ENCODE assay signal across 22 mouse cellular contexts in the genomic region with DNA sequence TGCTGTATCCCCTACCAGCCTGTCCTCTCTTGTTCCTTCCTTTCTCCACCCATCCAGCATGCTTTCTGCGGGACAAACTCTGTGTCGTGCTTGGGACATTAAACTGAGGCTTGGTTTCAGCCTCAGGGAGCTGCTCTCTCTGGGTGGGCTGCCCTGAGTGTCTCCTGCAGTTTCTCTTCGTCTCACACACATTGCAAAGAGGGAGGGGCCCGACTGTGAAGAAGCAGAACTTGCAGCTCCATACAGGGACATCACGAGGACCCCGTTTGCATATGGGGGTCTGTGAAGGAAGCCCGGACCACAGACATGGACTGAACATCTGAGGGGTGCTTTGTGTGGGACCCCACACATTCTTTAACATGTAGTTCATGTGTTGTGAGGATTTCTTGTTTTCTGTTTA.
DNase-seq lines count a peak whose midpoint lies in the region; ATAC-seq and TF ChIP-seq lines count a peak whose summit lies in the region.
"Had no signal": no experiment of that assay in that cellular context is flagged by ENCODE, and none has a peak within 500 bp of the region (broad histone marks: within the 10 kb centered on the region; RNA-seq: fewer than 3 reads in every experiment).

No protein-coding gene starts in this region.

- no peak overlapping the region for H3K27ac ChIP-seq in limb, embryonic 12.5 days
- H3K27ac ChIP-seq in limb, embryonic 10.5 days, result no peak overlapping the region
- no peak overlapping the region for H3K27ac ChIP-seq in lung, embryonic 14.5 days (ENCODE audit: low read depth)
- H3K27ac ChIP-seq in lung, embryonic 15.5 days, result no peak overlapping the region
- H3K27ac ChIP-seq in lung, embryonic 16.5 days (ENCODE audit: low read length), result no peak overlapping the region

- H3K4me2 ChIP-seq in limb, embryonic 12.5 days, result no peak overlapping the region
- no peak overlapping the region for H3K4me2 ChIP-seq in lung, embryonic 14.5 days
- no peak overlapping the region for H3K4me2 ChIP-seq in lung, embryonic 15.5 days
- H3K4me2 ChIP-seq in lung, embryonic 16.5 days (ENCODE audit: low read depth, low read length), result no peak overlapping the region

- no peak overlapping the region for H3K9ac ChIP-seq in limb, embryonic 12.5 days (replicated peaks)
- no peak overlapping the region for H3K9ac ChIP-seq in lung, embryonic 14.5 days
- H3K9ac ChIP-seq in lung, embryonic 15.5 days, result no peak overlapping the region
- no peak overlapping the region for H3K9ac ChIP-seq in lung, embryonic 16.5 days (ENCODE audit: low read length)

- peaks cover 4% of the 10 kb centered on the region; the same call in 1 of the 2 replicates for H3K9me3 ChIP-seq in limb, embryonic 12.5 days
- H3K9me3 ChIP-seq in limb, embryonic 10.5 days (replicated peaks), result no peaks in the 10 kb centered on the region
- H3K9me3 ChIP-seq in lung, embryonic 14.5 days (ENCODE audit: low read depth, low read length), result no peaks in the 10 kb centered on the region
- H3K9me3 ChIP-seq in lung, embryonic 15.5 days, result no peaks in the 10 kb centered on the region
- no peaks in the 10 kb centered on the region for H3K9me3 ChIP-seq in lung, embryonic 16.5 days (ENCODE audit: control insufficient read depth, low read length)

- peaks cover 6% of the 10 kb centered on the region; the same call in 1 of the 2 replicates for H3K27me3 ChIP-seq in limb, embryonic 12.5 days
- H3K27me3 ChIP-seq in limb, embryonic 10.5 days (ENCODE audit: low read depth, poor library complexity, severe bottlenecking), result peaks cover 17% of the 10 kb centered on the region
- no peaks in the 10 kb centered on the region for H3K27me3 ChIP-seq in lung, embryonic 14.5 days (ENCODE audit: insufficient read depth, low read length)
- H3K27me3 ChIP-seq in lung, embryonic 15.5 days, result peaks cover 7% of the 10 kb centered on the region
- H3K27me3 ChIP-seq in lung, embryonic 16.5 days (ENCODE audit: control insufficient read depth, insufficient read depth, low read depth, low read length), result no peaks in the 10 kb centered on the region
- H3K27me3 ChIP-seq: CH12.LX, Patski had no signal

- WGBS in limb, embryonic 12.5 days, result 59% methylated on average over 7 of the region's 7 CpGs
- WGBS in limb, embryonic 10.5 days, result 72% methylated on average over 7 of the region's 7 CpGs
- WGBS in lung, embryonic 14.5 days, result 42% methylated on average over 7 of the region's 7 CpGs
- WGBS in lung, embryonic 15.5 days, result 40% methylated on average over 7 of the region's 7 CpGs
- 40% methylated on average over 7 of the region's 7 CpGs for WGBS in lung, embryonic 16.5 days
- WGBS in lung, adult 2 months, result 57% methylated on average over 7 of the region's 7 CpGs

- no peak overlapping the region for H3K4me3 ChIP-seq in limb, embryonic 12.5 days (replicated peaks)
- no peak overlapping the region for H3K4me3 ChIP-seq in limb, embryonic 10.5 days
- H3K4me3 ChIP-seq in lung, embryonic 14.5 days (ENCODE audit: low read depth, low read length), result no peak overlapping the region
- no peak overlapping the region for H3K4me3 ChIP-seq in lung, embryonic 15.5 days
- no peak overlapping the region for H3K4me3 ChIP-seq in lung, embryonic 16.5 days (ENCODE audit: low read length)
- no peak overlapping the region for H3K4me3 ChIP-seq in lung, adult 2 months (replicated peaks; ENCODE audit: extremely low read depth, low read depth, low read length)

- H3K4me1 ChIP-seq in limb, embryonic 12.5 days (replicated peaks), result 0 out of 2 replicates have a peak, but pooled peaks cover 2% of the 10 kb centered on the region
- 0 out of 2 replicates have a peak, but pooled peaks cover 3% of the 10 kb centered on the region for H3K4me1 ChIP-seq in limb, embryonic 10.5 days
- no peaks in the 10 kb centered on the region for H3K4me1 ChIP-seq in lung, embryonic 14.5 days (ENCODE audit: insufficient read depth)
- H3K4me1 ChIP-seq in lung, embryonic 15.5 days, result no peaks in the 10 kb centered on the region
- no peaks in the 10 kb centered on the region for H3K4me1 ChIP-seq in lung, embryonic 16.5 days (replicated peaks; ENCODE audit: control insufficient read depth, insufficient read depth, low read length)
- H3K4me1 ChIP-seq in lung, adult 2 months (ENCODE audit: control insufficient read depth, insufficient read depth, low read length), result no peaks in the 10 kb centered on the region

- no peak for TF ChIP-seq POLR2A in lung, adult 2 months (IDR thresholded peaks at IDR 0.05; ENCODE audit: borderline replicate concordance, extremely low read depth, low read depth, low read length)

- no peaks in the 10 kb centered on the region for H3K36me3 ChIP-seq in limb, embryonic 12.5 days
- H3K36me3 ChIP-seq in limb, embryonic 10.5 days, result no peaks in the 10 kb centered on the region
- H3K36me3 ChIP-seq in lung, embryonic 14.5 days (ENCODE audit: insufficient read depth), result no peaks in the 10 kb centered on the region
- no peaks in the 10 kb centered on the region for H3K36me3 ChIP-seq in lung, embryonic 15.5 days
- no peaks in the 10 kb centered on the region for H3K36me3 ChIP-seq in lung, embryonic 16.5 days (ENCODE audit: control insufficient read depth, insufficient read depth, low read length)
- H3K36me3 ChIP-seq: G1E had no signal

- DNase-seq in limb, embryonic 10.5 days (ENCODE audit: low spot score), result no peak
- peak; percentile 47 for DNase-seq in lung, embryonic 14.5 days
- no peak for DNase-seq in lung, postnatal 10 days
- no peak for DNase-seq in lung, adult 18-20 months
- DNase-seq in lung, adult 2 months, result no peak
- DNase-seq: adrenal gland, adult 2 months; adrenal gland, adult 8-10 months; adrenal gland, postnatal 10 days; adrenal gland, postnatal 14 days; adrenal gland, postnatal 25 days; adrenal gland, postnatal 36 days; B cell, adult 2 months; cerebellum, adult 11 months; cerebellum, adult 11-12 months had no signal

- peak; percentile 30; the same call in 1 of the 2 replicates for ATAC-seq in limb, embryonic 12.5 days (ENCODE audit: insufficient number of reproducible peaks, insufficient read depth, low FRiP score, low TSS enrichment, low read depth)
- peak; percentile 75 for ATAC-seq in lung, embryonic 14.5 days (ENCODE audit: insufficient read depth)
- ATAC-seq in lung, embryonic 15.5 days (ENCODE audit: borderline replicate concordance, extremely low read depth, low FRiP score, low TSS enrichment), result peak; percentile 29
- ATAC-seq in lung, embryonic 16.5 days (ENCODE audit: low read depth), result peak; percentile 57; the same call in 1 of the 2 replicates
- ATAC-seq: activated CD4-positive, CD25-positive, alpha-beta regulatory T cell, adult 4 months; CD4-positive, CD25-positive, alpha-beta regulatory T cell, adult 4 months; Patski had no signal

- TF ChIP-seq CTCF in lung, embryonic 14.5 days (IDR thresholded peaks at IDR 0.05; ENCODE audit: low read depth), result no peak
- TF ChIP-seq CTCF in lung, adult 2 months (IDR thresholded peaks at IDR 0.05; ENCODE audit: insufficient read depth, low read length), result no peak
